Mouse (Mus musculus) midbrain, embryonic 15.5 days (tissue): ENCODE measurements at regions not wholly inside any gene's neighbourhood (a gene's known extent, or its start where the extent isn't known, plus 50 kb on each side); places are given as distances from the start of the nearest gene placed in this dataset.
A peak's percentile ranks its signal among the peaks of the same experiment; 100 is the strongest.

ENCODE experiments used
- ATAC-seq: fragments of 200-750 bp; cut with Nextera tagmentation; replicated peaks from 2 replicates; pipeline ENCODE4 v1.8.0; 2017; ENCODE audit warnings: moderate TSS enrichment
- H3K27ac ChIP-seq: fragments of 300-500 bp; sonication (generic); 2 replicates; pipeline ENCODE4 v1.5.1; 2015; ENCODE audit warnings: mild to moderate bottlenecking, inconsistent platforms
- H3K27me3 ChIP-seq: fragments of 300-500 bp; sonication (generic); replicated peaks from 2 replicates; pipeline ENCODE4 v1.6.1; 2015; ENCODE audit warnings: inconsistent platforms
- H3K36me3 ChIP-seq: fragments of 300-500 bp; sonication (generic); replicated peaks from 2 replicates; pipeline ENCODE4 v1.6.1; 2015; ENCODE audit warnings: inconsistent platforms
- H3K4me1 ChIP-seq: fragments of 300-500 bp; sonication (generic); 2 replicates; pipeline ENCODE4 v1.6.1; 2015; ENCODE audit warnings: inconsistent platforms
- H3K4me2 ChIP-seq: fragments of 300-500 bp; sonication (generic); 2 replicates; pipeline ENCODE4 v1.6.1; 2015; ENCODE audit warnings: inconsistent platforms, mild to moderate bottlenecking, moderate library complexity
- H3K4me3 ChIP-seq: fragments of 300-500 bp; sonication (generic); 2 replicates; pipeline ENCODE4 v1.5.1; 2015; ENCODE audit warnings: mild to moderate bottlenecking, inconsistent platforms
- H3K9ac ChIP-seq: fragments of 300-500 bp; sonication (generic); 2 replicates; pipeline ENCODE4 v1.6.1; 2015; ENCODE audit warnings: mild to moderate bottlenecking, inconsistent platforms
- H3K9me3 ChIP-seq: fragments of 300-500 bp; sonication (generic); 2 replicates; pipeline ENCODE4 v1.6.1; 2016; ENCODE audit warnings: inconsistent platforms
- WGBS: fragments of 180-500 bp; shearing (Covaris S2); methylation state at CpG from one replicate; pipeline ENCODE4 v1.1.7; 2015; ENCODE audit warnings: mixed read lengths; 5-methylcytosine and 5-hydroxymethylcytosine counted together

GRCm38 (mm10) chr16:91970461-91970860 lies 87.6 kb upstream of the Mrps6 start:
- Histone ChIP-seq H3K36me3 (no peaks in the 10 kb centered on the region), H3K4me1 (no peaks in the 10 kb centered on the region), H3K9ac (no peak overlapping the region), H3K27me3 (no peaks in the 10 kb centered on the region), H3K4me3 (no peak overlapping the region), H3K27ac (no peak overlapping the region), H3K4me2 (no peak overlapping the region), H3K9me3 (no peaks in the 10 kb centered on the region)
- no peak for ATAC-seq
- WGBS, result 86% methylated on average over 4 of the region's 4 CpGs

GRCm38 (mm10) chr16:91973183-91973582 lies 84.9 kb upstream of the Mrps6 start:
- Histone ChIP-seq H3K27me3 (no peaks in the 10 kb centered on the region), H3K36me3 (no peaks in the 10 kb centered on the region), H3K4me3 (no peak overlapping the region), H3K4me1 (peaks cover 2% of the 10 kb centered on the region; the same call in 1 of the 2 replicates), H3K4me2 (no peak overlapping the region), H3K27ac (no peak overlapping the region), H3K9me3 (no peaks in the 10 kb centered on the region), H3K9ac (no peak overlapping the region)
- no peak for ATAC-seq
- 96% methylated on average over 9 of the region's 9 CpGs for WGBS

DNA sequence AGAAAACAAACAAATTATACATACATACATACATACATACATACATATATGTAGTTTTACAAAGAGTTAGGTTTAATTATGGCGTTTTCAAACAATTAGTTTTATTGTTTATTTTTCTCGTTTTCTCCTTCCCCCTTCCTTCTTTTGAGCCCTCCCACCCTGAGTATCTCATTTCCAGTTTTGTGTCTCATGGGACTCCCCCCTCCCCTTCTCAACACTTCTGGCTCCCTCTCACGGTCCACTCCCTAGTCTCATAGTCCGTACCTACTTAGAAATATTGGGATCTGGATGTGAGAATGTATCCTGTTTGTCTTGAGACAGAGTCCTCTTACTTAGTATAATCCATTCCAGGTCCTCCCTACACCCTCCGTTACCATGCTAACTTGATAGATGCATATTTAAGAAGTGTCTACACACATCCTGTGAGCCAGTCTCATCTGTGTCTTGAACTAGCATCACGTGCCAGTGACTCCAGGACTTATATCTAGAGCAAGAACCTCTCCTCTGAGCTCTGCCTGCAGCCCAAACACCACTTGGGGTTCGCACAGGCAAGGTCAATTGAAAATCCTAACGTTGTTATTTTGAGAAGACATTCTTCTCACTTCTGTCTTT lies 81.8 kb upstream of the Mrps6 start:
- Histone ChIP-seq H3K27ac (no peak overlapping the region), H3K27me3 (no peaks in the 10 kb centered on the region), H3K4me2 (no peak overlapping the region), H3K9ac (no peak overlapping the region), H3K4me3 (no peak overlapping the region), H3K9me3 (no peaks in the 10 kb centered on the region), H3K36me3 (no peaks in the 10 kb centered on the region), H3K4me1 (peaks cover 8% of the 10 kb centered on the region; the same call in 1 of the 2 replicates)
- 76% methylated on average over 8 of the region's 8 CpGs for WGBS
- ATAC-seq, result no peak

DNA sequence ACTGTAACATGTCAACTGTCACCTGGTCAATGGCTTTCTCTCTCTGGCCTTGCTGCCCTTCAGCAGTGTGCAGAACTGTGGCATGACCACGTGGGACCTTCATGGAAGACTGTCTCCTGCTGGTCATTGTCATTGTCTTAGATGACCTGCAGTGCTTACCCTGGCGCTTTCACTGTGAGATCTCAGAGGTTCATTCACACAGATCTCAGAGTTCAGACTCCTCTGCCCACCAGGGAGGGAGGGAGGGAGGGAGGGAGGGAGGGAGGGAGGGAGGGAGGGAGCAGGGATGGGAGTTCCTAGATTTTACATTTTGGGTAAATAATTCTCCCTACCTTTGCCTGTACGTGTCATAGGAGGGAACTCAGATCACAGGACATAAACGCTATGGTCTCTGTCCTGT lies 79.6 kb upstream of the Mrps6 start:
- no peak overlapping the region for H3K9ac ChIP-seq
- H3K27me3 ChIP-seq, result no peaks in the 10 kb centered on the region
- H3K4me2 ChIP-seq, result no peak overlapping the region
- WGBS, result 20% methylated on average over 4 of the region's 4 CpGs
- H3K9me3 ChIP-seq, result no peaks in the 10 kb centered on the region
- no peak overlapping the region for H3K27ac ChIP-seq
- no peak overlapping the region for H3K4me3 ChIP-seq
- no peaks in the 10 kb centered on the region for H3K36me3 ChIP-seq
- no peak for ATAC-seq
- peaks cover 8% of the 10 kb centered on the region; the same call in 1 of the 2 replicates for H3K4me1 ChIP-seq

- no peaks in the 10 kb centered on the region for H3K36me3 ChIP-seq
- no peak overlapping the region for H3K4me3 ChIP-seq
- 22% methylated on average over 5 of the region's 5 CpGs for WGBS
- H3K27me3 ChIP-seq, result no peaks in the 10 kb centered on the region
- H3K27ac ChIP-seq, result no peak overlapping the region
- no peak overlapping the region for H3K9ac ChIP-seq
- ATAC-seq, result no peak
- H3K4me1 ChIP-seq, result peaks cover 8% of the 10 kb centered on the region; the same call in 1 of the 2 replicates
- no peak overlapping the region for H3K4me2 ChIP-seq
- no peaks in the 10 kb centered on the region for H3K9me3 ChIP-seq
Measured at GRCm38 (mm10) chr16:91978846-91979245, 79.2 kb upstream of the Mrps6 start.

- Histone ChIP-seq H3K4me2 (no peak overlapping the region), H3K9ac (no peak overlapping the region), H3K9me3 (no peaks in the 10 kb centered on the region), H3K4me1 (peaks cover 8% of the 10 kb centered on the region; the same call in 1 of the 2 replicates), H3K4me3 (no peak overlapping the region), H3K36me3 (no peaks in the 10 kb centered on the region), H3K27me3 (no peaks in the 10 kb centered on the region), H3K27ac (no peak overlapping the region)
- ATAC-seq, result no peak
- 78% methylated on average over 6 of the region's 6 CpGs for WGBS
Measured at GRCm38 (mm10) chr16:91980482-91980881, 77.6 kb upstream of the Mrps6 start.

DNA sequence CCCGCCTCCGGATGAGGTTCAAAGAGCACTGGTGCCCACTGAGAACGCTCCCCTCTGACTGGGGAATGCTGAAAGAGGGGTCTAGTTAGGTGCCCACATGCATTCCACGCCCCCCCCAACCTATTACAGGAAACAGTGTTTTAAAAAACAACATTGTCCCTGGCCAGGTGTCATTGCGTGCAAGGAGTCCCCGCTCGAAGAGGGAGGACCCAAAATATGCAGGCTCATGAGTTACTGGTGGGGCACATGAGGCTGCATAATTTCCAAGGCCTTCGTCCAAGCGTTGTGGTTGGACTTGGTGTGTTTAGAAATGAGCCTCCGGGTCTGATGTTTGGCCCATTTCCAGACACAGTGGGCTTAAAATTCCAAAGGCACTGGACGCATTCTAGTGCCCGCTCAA lies 72.9 kb upstream of the Mrps6 start:
- Histone ChIP-seq H3K4me2 (no peak overlapping the region), H3K36me3 (no peaks in the 10 kb centered on the region), H3K27me3 (no peaks in the 10 kb centered on the region), H3K27ac (no peak overlapping the region), H3K9ac (no peak overlapping the region), H3K4me3 (no peak overlapping the region), H3K4me1 (no peaks in the 10 kb centered on the region), H3K9me3 (no peaks in the 10 kb centered on the region)
- ATAC-seq, result no peak
- 87% methylated on average over 12 of the region's 12 CpGs for WGBS

DNA sequence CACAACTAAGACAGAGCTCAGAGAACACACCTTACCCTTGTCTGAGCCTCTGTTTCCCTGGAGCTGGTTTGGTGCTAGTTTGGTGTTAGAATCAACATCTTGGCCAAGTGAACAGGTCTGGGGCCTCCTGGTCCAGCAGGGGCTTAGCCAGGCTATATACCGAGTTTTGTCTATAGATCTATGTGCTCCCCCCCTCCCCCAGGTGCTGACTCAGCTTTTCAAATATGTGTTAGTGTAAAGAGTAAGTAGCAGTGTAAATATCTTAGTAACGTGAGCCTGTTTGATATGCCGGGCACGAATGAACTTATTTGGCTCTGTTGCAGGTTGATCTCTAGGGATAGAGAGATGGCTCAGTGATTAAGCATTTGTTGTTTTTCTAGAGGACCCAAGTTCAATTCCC lies 68.7 kb upstream of the Mrps6 start:
- WGBS, result 85% methylated on average over 4 of the region's 4 CpGs
- H3K27ac ChIP-seq, result no peak overlapping the region
- H3K4me1 ChIP-seq, result no peaks in the 10 kb centered on the region
- no peak for ATAC-seq
- H3K9ac ChIP-seq, result no peak overlapping the region
- H3K27me3 ChIP-seq, result no peaks in the 10 kb centered on the region
- H3K36me3 ChIP-seq, result no peaks in the 10 kb centered on the region
- H3K4me2 ChIP-seq, result no peak overlapping the region
- no peak overlapping the region for H3K4me3 ChIP-seq
- no peaks in the 10 kb centered on the region for H3K9me3 ChIP-seq

- Histone ChIP-seq H3K4me1 (peaks cover 4% of the 10 kb centered on the region; the same call in 1 of the 2 replicates), H3K4me2 (peak overlapping the region; percentile 42), H3K9ac (no peak overlapping the region), H3K27ac (0 out of 2 replicates have a peak overlapping the region, but pooled peaks have one; percentile 28), H3K27me3 (no peaks in the 10 kb centered on the region), H3K36me3 (no peaks in the 10 kb centered on the region), H3K4me3 (peak overlapping the region; percentile 18), H3K9me3 (no peaks in the 10 kb centered on the region)
- ATAC-seq, result no peak
- 28% methylated on average over 13 of the region's 13 CpGs for WGBS
Measured at GRCm38 (mm10) chr16:91995459-91996190, 62.4 kb upstream of the Mrps6 start.

DNA sequence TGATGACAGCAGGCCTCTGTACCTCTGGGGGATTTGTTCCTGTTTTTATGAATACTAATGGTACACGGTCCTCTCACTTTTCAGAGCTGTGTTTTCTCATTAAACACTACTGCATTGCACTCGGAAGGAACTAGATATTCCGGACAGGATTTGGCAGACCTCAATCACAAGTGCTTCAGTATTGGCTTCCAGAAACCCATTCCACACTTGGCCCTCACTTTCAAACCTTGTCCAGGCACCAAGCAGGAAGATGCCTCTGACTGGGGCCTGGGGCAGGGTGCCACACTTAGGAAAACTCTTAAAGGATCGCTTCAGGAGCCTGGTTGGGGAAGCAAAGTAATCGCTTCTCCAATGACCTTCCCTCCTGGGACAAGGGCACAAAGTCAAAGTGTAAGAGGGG lies 50.7 kb upstream of the Mrps6 start:
- no peak for ATAC-seq
- 89% methylated on average over 5 of the region's 5 CpGs for WGBS
- no peak overlapping the region for H3K4me2 ChIP-seq
- H3K4me1 ChIP-seq, result no peaks in the 10 kb centered on the region
- no peak overlapping the region for H3K27ac ChIP-seq
- no peaks in the 10 kb centered on the region for H3K36me3 ChIP-seq
- no peaks in the 10 kb centered on the region for H3K9me3 ChIP-seq
- H3K9ac ChIP-seq, result no peak overlapping the region
- no peak overlapping the region for H3K4me3 ChIP-seq
- no peaks in the 10 kb centered on the region for H3K27me3 ChIP-seq
